Mouse (Mus musculus): ENCODE measurements around the gene Rpsa. TPM values are rescaled to one million over a fixed set of nuclear protein-coding genes. Genes with fewer than 3 reads are reported as not detected.
"Not testable (repeated sequence)": the region's sequence is repeated elsewhere in the genome, so short reads cannot be mapped to it uniquely, and the experiment has no call there.

Rpsa gene
- polyA plus RNA-seq, 1 experiment from 2014 or later, result 941 TPM

DNA sequence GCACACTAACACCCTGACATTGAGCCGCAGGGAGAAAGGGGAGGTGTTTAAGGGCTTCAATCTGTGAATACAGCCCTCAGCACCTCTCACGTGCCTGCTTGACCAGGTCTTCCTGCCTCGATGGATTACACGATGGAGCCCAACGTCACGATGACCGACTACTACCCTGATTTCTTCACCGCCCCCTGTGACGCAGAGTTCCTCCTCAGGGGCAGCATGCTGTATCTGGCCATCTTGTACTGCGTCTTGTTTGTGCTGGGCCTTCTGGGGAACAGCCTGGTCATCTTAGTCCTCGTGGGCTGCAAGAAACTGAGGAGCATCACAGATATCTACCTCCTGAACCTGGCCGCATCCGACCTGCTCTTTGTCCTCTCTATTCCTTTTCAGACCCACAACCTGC, 33.8 kb upstream of the Rpsa start:
- H3K9me3 ChIP-seq (ENCODE audit: control insufficient read depth, low read length), result no peaks in the 10 kb centered on the region
- H3K27ac ChIP-seq (replicated peaks), result no peak overlapping the region
- TF ChIP-seq CTCF (IDR thresholded peaks at IDR 0.05; ENCODE audit: low read depth) (no peak), EP300 (optimal IDR thresholded peaks at IDR 0.05) (no peak)
- no peak for DNase-seq (ENCODE audit: low spot score)
- no peaks in the 10 kb centered on the region for H3K36me3 ChIP-seq (ENCODE audit: control insufficient read depth, insufficient read depth, low read length)
- H3K4me3 ChIP-seq (ENCODE audit: low read depth, low read length), result no peak overlapping the region
- no peak for ATAC-seq (ENCODE audit: low FRiP score, low TSS enrichment)
- no peak overlapping the region for H3K9ac ChIP-seq (ENCODE audit: low read length)
- H3K4me2 ChIP-seq (replicated peaks; ENCODE audit: low read depth), result no peak overlapping the region
- H3K27me3 ChIP-seq (ENCODE audit: control insufficient read depth, insufficient read depth, low read length), result no peaks in the 10 kb centered on the region
- H3K4me1 ChIP-seq (replicated peaks; ENCODE audit: control insufficient read depth, insufficient read depth), result no peaks in the 10 kb centered on the region
- 88% methylated on average over 13 of the region's 13 CpGs for WGBS

DNA sequence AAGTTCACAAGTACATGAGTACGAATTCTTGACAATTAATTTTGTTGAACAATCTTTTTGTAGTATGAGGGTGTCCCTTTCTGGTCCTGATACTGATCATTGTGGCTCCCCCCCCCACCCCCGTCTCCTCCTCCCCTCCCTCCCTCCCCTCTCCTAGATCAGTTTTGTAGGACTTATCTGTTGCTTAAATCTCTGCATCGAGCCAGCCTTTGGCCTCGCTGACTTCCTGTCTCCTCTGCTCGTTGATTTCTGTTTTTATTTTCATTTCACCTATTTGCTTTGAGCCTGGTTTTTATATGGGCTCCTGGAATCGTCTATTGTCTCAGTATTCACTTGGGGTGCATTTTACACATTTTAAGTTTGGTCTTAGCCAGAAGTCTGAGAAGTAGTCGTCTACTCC, 31.6 kb upstream of the Rpsa start:
- no peaks in the 10 kb centered on the region for H3K9me3 ChIP-seq (ENCODE audit: control insufficient read depth, low read length)
- TF ChIP-seq CTCF (IDR thresholded peaks at IDR 0.05; ENCODE audit: low read depth) (no peak), EP300 (optimal IDR thresholded peaks at IDR 0.05) (no peak)
- H3K36me3 ChIP-seq (ENCODE audit: control insufficient read depth, insufficient read depth, low read length), result no peaks in the 10 kb centered on the region
- H3K27me3 ChIP-seq (ENCODE audit: control insufficient read depth, insufficient read depth, low read length), result no peaks in the 10 kb centered on the region
- ATAC-seq (ENCODE audit: low FRiP score, low TSS enrichment) (no peak), DNase-seq (ENCODE audit: low spot score) (no peak)
- no peaks in the 10 kb centered on the region for H3K4me1 ChIP-seq (replicated peaks; ENCODE audit: control insufficient read depth, insufficient read depth)
- H3K9ac ChIP-seq (ENCODE audit: low read length), result no peak overlapping the region
- H3K4me3 ChIP-seq (ENCODE audit: low read depth, low read length), result no peak overlapping the region
- H3K4me2 ChIP-seq (replicated peaks; ENCODE audit: low read depth), result no peak overlapping the region
- H3K27ac ChIP-seq (replicated peaks), result no peak overlapping the region
- WGBS, result 60% methylated on average over 7 of the region's 7 CpGs

DNA sequence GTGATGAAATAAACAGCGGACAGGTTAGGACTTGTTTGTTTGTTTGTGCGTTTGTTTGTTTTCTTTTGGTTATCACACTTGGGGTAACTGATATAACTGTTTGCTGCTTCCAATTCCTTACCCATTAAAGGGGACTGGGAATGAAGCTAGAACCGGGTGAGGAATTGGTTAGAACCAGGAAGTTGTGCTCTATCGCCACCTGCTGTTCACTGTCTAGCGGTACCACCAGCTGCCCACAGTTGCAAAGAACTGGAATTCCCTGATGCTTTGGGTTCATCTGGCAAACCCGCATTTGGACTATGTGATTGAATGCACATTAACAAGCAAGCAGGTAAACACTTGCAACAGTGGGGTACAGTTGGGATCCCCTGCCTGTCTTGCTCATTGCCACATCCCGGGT, 28.8 kb upstream of the Rpsa start:
- 20% methylated on average over 7 of the region's 7 CpGs for WGBS
- DNase-seq (ENCODE audit: low spot score), result peak; percentile 73
- Histone ChIP-seq H3K9ac (ENCODE audit: low read length) (no peak overlapping the region), H3K27me3 (ENCODE audit: control insufficient read depth, insufficient read depth, low read length) (no peaks in the 10 kb centered on the region), H3K4me1 (replicated peaks; ENCODE audit: control insufficient read depth, insufficient read depth) (no peaks in the 10 kb centered on the region), H3K27ac (replicated peaks) (no peak overlapping the region), H3K36me3 (ENCODE audit: control insufficient read depth, insufficient read depth, low read length) (no peaks in the 10 kb centered on the region), H3K4me2 (replicated peaks; ENCODE audit: low read depth) (no peak overlapping the region), H3K9me3 (ENCODE audit: control insufficient read depth, low read length) (no peaks in the 10 kb centered on the region), H3K4me3 (ENCODE audit: low read depth, low read length) (no peak overlapping the region)
- peak; percentile 74 for ATAC-seq (ENCODE audit: low FRiP score, low TSS enrichment)
- peak; percentile 93 for TF ChIP-seq CTCF (IDR thresholded peaks at IDR 0.05; ENCODE audit: low read depth)
- TF ChIP-seq EP300 (optimal IDR thresholded peaks at IDR 0.05), result no peak

DNA sequence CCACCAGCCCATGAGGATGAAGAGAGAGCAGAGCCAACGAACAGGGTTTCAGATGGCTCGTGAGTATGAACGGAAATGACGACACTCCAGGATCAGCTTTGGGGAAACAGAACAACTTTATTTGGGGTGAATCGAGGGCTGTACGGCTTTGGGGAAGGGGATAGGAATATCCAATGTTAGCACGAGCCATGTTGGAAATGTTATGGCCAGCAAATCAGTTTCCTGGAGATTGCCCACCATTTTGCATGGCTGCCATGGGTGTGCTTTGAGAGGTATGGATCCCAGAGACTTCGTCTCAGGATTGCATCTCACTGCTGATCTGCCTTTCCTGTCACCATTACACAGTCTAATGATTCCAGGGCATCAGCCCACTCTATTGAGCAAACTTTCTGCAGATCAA, 28.2 kb upstream of the Rpsa start:
- 88% methylated on average over 8 of the region's 8 CpGs for WGBS
- no peak for DNase-seq (ENCODE audit: low spot score)

DNA sequence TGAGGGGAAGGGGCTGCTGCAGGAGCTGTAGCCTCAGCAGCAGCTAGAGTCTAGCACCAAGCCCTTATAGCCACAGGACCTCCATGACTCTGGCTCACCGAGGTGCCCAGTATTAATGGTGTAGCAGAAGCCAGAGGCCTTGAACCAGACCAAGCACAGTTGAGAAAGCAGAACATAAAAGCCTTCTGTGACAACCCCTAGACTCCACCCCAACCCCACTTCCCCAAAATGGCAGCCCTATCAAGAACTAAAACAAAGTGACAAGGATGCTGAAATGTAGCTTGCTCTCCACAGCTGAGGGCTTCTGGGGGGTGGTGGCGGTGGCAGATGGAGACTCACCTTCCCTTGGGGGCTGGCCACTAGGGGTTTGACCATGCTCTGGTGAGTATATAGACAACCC, 26.3 kb upstream of the Rpsa start:
- no peak for DNase-seq (ENCODE audit: low spot score)
- no peak overlapping the region for H3K27ac ChIP-seq (replicated peaks)
- H3K4me3 ChIP-seq (ENCODE audit: low read depth, low read length), result no peak overlapping the region
- no peak overlapping the region for H3K9ac ChIP-seq (ENCODE audit: low read length)
- whole genome bisulfite sequencing, result 97% methylated on average over 2 of the region's 2 CpGs
- no peak for ATAC-seq (ENCODE audit: low FRiP score, low TSS enrichment)
- TF ChIP-seq EP300 (optimal IDR thresholded peaks at IDR 0.05), result no peak
- TF ChIP-seq CTCF (IDR thresholded peaks at IDR 0.05; ENCODE audit: low read depth), result no peak
- no peak overlapping the region for H3K4me2 ChIP-seq (replicated peaks; ENCODE audit: low read depth)
- no peaks in the 10 kb centered on the region for H3K4me1 ChIP-seq (replicated peaks; ENCODE audit: control insufficient read depth, insufficient read depth)
- no peaks in the 10 kb centered on the region for H3K27me3 ChIP-seq (ENCODE audit: control insufficient read depth, insufficient read depth, low read length)
- no peaks in the 10 kb centered on the region for H3K36me3 ChIP-seq (ENCODE audit: control insufficient read depth, insufficient read depth, low read length)
- no peaks in the 10 kb centered on the region for H3K9me3 ChIP-seq (ENCODE audit: control insufficient read depth, low read length)

More for the DNA sequence above, 28.2 kb upstream of the Rpsa start:
- ATAC-seq (ENCODE audit: low FRiP score, low TSS enrichment), result no peak
- H3K4me1 ChIP-seq (replicated peaks; ENCODE audit: control insufficient read depth, insufficient read depth), result no peaks in the 10 kb centered on the region
- no peak overlapping the region for H3K27ac ChIP-seq (replicated peaks)
- no peaks in the 10 kb centered on the region for H3K27me3 ChIP-seq (ENCODE audit: control insufficient read depth, insufficient read depth, low read length)
- no peak overlapping the region for H3K4me2 ChIP-seq (replicated peaks; ENCODE audit: low read depth)
- H3K9me3 ChIP-seq (ENCODE audit: control insufficient read depth, low read length), result no peaks in the 10 kb centered on the region
- H3K4me3 ChIP-seq (ENCODE audit: low read depth, low read length), result no peak overlapping the region
- TF ChIP-seq EP300 (optimal IDR thresholded peaks at IDR 0.05) (no peak), CTCF (IDR thresholded peaks at IDR 0.05; ENCODE audit: low read depth) (no peak)
- H3K9ac ChIP-seq (ENCODE audit: low read length), result no peak overlapping the region
- no peaks in the 10 kb centered on the region for H3K36me3 ChIP-seq (ENCODE audit: control insufficient read depth, insufficient read depth, low read length)

DNA sequence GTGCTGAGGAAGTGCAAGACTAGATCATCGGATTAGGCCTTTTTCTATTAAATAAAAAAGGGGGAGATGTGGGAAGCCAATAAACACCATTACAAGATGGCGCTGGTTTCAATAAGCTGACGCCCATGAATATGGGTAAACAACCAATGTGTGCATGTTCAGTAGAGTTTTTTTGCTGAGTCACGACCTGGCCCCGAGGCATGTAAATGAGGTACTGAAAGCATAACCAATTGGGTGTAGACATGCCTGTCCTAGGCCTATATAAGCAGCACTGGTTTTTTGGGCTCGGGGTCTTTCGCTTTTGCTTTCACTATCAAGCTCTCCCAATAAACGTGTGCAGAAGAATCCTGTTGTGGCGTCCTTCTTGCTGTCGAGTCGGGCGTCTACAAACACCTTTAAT, 18.5 kb upstream of the Rpsa start:
- H3K4me2 ChIP-seq (replicated peaks; ENCODE audit: low read depth); H3K27ac ChIP-seq (replicated peaks); H3K36me3 ChIP-seq (ENCODE audit: control insufficient read depth, insufficient read depth, low read length); H3K4me1 ChIP-seq (replicated peaks; ENCODE audit: control insufficient read depth, insufficient read depth); H3K27me3 ChIP-seq (ENCODE audit: control insufficient read depth, insufficient read depth, low read length); H3K4me3 ChIP-seq (ENCODE audit: low read depth, low read length); H3K9me3 ChIP-seq (ENCODE audit: control insufficient read depth, low read length); ATAC-seq (ENCODE audit: low FRiP score, low TSS enrichment); H3K9ac ChIP-seq (ENCODE audit: low read length): not testable (repeated sequence)
- WGBS, result 95% methylated on average over 12 of the region's 12 CpGs
- DNase-seq (ENCODE audit: low spot score), result peak; percentile 11

All from stomach, postnatal 0 days (tissue).